Mouse (Mus musculus) megakaryocyte, embryonic 14.5 days (primary cell): ENCODE measurements at regions not wholly inside any gene's neighbourhood (a gene's known extent, or its start where the extent isn't known, plus 50 kb on each side); places are given as distances from the start of the nearest gene placed in this dataset.

Experiments used
- FLI1 ChIP-seq: IDR thresholded peaks from 2 replicates; pipeline ENCODE4 v1.6.1; 2012; ENCODE audit warnings: low read length, inconsistent platforms, mixed read lengths
- GATA1 ChIP-seq: IDR thresholded peaks from 3 replicates; pipeline ENCODE4 v1.6.1; 2012; ENCODE audit warnings: mixed read lengths, low read length, inconsistent platforms, borderline replicate concordance

DNA sequence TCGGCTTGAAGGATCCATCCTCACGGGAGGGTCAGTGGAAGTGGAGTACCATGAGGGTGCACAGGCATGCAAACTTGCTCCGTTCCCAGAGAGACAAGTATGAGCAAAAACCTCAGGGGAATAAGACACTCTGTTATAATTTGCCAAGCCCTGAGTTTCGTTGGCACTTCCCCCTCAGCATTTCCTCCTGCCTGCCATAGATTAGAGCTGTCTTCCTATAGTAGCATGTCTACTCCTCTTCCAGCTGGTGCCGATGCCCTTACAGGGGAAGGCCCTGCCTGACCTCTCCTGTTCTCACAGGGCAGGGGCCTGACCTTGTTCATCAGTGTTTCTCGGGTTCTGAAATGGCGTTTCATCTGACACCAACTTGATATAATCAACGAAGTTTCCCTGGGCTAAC is 611.9 kb upstream of the Nrp1 start:
- TF ChIP-seq GATA1 (no peak), FLI1 (no peak)
